Mouse (Mus musculus) embryonic fibroblast, embryonic 13.5 days (primary cell): ENCODE measurements at regions not wholly inside any gene's neighbourhood (a gene's known extent, or its start where the extent isn't known, plus 50 kb on each side); places are given as distances from the start of the nearest gene placed in this dataset.

Source experiments
- CTCF ChIP-seq: IDR thresholded peaks from 2 replicates; pipeline ENCODE4 v1.5.1; 2011; ENCODE audit warnings: mild to moderate bottlenecking, control low read depth, low read length, moderate library complexity, borderline replicate concordance; ENCODE audit not compliant: insufficient read depth
- POLR2A ChIP-seq: IDR thresholded peaks from 2 replicates; pipeline ENCODE4 v1.6.1; 2011; ENCODE audit warnings: low read depth, mild to moderate bottlenecking, control low read depth, low read length, moderate library complexity

DNA sequence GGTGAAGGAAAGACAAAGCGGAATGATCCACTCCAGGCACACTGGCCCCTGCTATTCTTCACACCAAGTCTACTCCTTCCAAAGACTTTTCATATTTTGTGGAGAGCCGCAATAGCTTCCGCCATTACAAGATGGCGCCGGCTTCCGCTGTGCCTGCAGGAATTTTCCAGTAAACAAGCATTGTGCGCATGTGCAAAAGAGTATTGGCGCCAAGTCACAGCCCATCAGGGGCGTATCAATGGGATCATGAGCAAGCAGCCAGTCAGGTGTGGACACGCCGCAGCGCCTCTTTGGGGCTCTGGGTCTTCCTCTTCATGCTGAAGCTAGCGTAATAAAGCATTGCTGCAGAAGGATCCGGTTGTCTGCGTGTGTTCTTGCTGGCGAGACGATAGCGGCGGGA, 348.0 kb downstream of the Rwdd3 start:
- TF ChIP-seq CTCF = no peak
- no peak for TF ChIP-seq POLR2A
